Mouse (Mus musculus): Measurements from ENCODE around the gene Dnah10.

The Dnah10 gene

DNA sequence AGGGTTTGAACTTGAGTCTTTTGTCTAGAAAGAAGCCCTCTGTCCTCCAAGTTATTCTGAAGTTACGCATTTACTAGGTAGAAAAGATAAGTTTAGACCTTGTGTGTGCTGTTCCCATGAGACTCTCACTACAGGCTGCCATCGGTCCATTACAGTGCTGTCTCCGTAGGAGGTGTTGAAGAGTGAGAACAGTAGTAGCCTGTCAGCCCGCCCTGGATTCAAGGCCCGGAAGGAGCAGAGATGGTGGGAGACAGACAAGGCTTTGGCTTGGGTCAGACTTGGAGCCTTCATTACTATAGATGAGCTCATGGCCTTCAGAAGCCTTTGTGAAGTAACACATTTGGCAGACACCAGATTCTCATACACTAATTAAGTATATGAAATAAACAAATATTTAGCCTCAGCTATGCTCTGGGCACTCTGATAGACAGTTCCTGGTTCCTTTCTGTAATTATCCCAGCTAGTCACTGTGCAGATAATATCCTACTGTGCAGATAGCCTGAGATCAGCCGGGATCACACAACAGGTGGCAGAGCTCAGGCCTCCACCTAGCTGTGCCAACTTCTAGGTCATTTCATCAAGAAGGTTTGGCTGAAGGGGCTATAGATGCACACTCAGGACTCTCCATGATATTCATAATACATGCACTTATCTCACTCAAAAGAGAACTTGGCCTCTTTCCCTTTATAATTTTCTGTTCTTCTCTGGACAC is 149.2 kb downstream of the Dnah10 start:
- no peak for TF ChIP-seq GATA4 (IDR thresholded peaks at IDR 0.05; ENCODE audit: insufficient replicate concordance, low read length)

DNA sequence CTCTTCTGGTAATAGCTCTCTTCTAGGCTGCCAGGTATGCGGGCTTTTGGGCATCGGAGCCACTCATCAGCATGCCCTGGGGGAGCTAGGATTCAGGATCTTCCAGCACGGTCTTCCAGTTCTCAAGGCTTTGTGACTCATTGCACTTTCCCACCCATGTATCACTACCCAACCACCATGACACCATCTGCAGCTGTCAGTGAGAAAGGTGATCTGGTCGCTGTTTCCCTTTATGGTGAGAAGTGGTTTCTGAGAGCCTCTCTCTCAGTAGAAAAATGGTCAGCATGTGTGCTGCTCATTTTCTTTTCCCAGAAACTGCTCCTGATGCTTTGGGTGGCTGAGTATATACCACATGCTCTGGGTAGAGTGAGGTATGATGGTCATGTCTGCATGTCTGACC is 154.4 kb downstream of the Dnah10 start:
- TF ChIP-seq GATA4 (IDR thresholded peaks at IDR 0.05; ENCODE audit: insufficient replicate concordance, low read length) = no peak

DNA sequence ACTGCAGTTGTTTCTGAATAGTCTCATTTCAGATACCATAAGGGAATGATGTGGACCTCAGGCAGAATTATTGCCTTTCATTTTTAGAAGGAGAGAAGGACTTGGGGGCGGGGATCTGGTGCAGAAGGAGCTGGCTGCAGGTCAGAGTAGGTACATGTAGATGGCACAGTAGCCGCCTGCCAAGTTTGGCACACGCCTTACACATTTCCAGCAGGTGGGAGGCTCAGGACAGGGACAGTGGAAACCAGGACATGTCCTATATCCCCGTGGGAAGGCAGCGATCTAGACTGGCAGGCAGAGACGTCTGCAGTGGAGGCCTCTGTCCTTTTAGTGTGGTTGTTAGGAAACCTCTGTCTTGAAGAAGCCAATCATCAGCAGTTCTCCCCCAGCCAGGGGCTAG is 154.9 kb downstream of the Dnah10 start:
- TF ChIP-seq GATA4 (IDR thresholded peaks at IDR 0.05; ENCODE audit: insufficient replicate concordance, low read length) = no peak

DNA sequence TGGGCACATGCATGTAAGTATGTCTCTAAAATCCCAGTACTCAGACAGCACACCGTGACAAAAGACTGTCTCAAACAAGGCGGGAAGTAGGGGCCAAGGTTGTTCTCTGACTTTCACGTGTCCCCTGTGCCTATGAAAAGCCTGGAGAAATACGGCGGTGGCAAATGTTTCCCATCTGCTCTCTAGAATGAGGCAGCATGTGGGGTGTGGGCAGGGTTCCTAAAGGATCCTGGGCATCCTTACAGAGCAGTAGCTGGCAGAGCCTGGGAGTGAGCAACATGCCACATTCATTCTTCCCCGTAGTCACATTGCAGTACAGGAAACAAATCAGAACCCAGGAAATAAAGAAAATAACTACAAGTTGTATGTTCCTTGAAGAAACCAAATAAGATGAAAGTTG is 159.0 kb downstream of the Dnah10 start:
- no peak for TF ChIP-seq GATA4 (IDR thresholded peaks at IDR 0.05; ENCODE audit: insufficient replicate concordance, low read length)
